Mouse (Mus musculus) adrenal gland, adult (tissue): ENCODE measurements around the gene Barx2.

Experiments used
- DNase-seq, 2 experiments: peaks; one replicate each; pipeline ENCODE4 v3.0.0; 2022 to 2023; ENCODE audit warnings: low spot score in 1 of 2; ENCODE audit not compliant: inconsistent age in 2 of 2

Gene Barx2

DNA sequence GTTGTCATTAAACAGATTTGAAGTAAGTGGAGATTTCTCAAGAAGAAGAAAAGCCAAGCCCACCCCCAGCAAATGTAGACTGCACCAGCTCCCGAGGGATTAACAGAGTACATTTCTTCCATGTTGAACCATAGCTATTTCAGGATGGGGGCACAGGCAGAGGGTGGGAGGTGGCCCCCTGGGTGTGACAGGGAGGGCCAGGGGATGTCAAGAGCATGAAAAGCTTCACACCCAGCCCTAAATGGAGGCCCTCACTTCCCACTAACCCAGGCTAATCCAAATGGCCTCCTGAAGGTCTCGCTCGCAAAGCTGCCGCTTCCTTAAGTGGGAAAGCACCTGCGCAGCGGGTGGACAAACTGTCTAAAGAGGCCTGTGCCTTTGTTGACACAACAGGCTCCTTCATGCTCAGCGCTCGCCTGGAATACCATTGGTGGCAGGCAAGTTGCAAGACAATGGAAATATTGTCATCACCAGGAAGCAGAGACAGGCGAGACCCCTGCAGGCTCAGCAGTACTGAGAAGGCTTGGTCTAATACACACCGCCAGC, 18.4 kb downstream of the Barx2 start:
- DNase-seq = no peak

GRCm38 (mm10) chr9:31888333-31888732, 24.9 kb downstream of the Barx2 start:
- DNase-seq = no peak

GRCm38 (mm10) chr9:31886258-31886657, 27.0 kb downstream of the Barx2 start:
- DNase-seq = no peak

DNA sequence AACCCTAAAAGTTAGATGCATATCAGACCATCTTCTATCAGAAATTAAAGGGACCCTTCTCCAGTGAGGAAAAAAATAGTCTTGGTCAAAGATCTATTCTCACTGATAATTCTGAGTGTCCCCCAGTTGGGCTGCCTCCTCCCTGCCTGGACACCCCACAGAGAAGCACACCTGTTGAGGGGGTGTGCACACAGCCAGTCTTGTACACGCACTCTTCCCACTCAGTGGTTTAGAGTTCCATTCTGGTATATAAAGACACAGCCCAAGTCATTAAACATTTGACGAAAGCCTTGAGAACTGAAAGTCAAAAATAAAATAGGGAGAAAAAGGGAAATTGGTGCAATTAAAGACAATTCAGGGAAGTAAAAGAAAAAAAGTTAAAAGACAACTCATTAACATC, 30.9 kb downstream of the Barx2 start:
- DNase-seq = no peak

GRCm38 (mm10) chr9:31875556-31875955, 37.7 kb downstream of the Barx2 start:
- DNase-seq = no peak

- no peak for DNase-seq
Measured at GRCm38 (mm10) chr9:31874236-31874635, 39.0 kb downstream of the Barx2 start.

GRCm38 (mm10) chr9:31871410-31871809, 41.9 kb downstream of the Barx2 start:
- DNase-seq = no peak

DNA sequence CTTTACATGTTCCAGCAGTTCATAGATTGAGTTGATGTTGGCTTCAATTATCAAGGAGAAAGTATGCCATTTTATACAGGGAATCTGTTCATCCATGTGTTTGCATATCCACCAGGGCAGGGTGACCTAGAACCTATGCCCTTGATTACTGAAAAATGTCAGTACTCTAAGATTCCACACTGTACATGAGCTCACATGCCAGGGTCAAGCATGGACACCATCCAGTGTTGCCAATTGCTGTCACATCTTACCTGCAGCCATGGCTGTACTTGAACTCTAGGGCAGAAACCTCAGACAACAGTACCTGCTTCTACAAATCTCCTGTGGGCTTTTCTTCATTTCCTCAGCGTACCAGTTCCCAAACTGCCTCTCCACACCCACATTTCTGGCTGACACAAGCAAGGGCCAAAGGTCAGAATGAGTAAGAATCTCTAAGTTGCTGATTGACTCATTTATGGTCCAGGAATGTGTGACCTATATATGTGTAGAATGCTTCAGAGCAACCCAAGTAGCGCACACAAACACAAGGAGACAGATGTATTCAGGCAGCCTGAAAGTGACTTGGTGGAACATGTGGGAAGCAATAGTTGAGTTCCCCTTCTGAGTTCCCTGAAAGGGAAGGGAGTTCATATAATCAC, 44.3 kb downstream of the Barx2 start:
- no peak for DNase-seq

GRCm38 (mm10) chr9:31863830-31864229, 49.4 kb downstream of the Barx2 start:
- DNase-seq = no peak

GRCm38 (mm10) chr9:31859446-31859845, 53.8 kb downstream of the Barx2 start:
- DNase-seq = no peak

GRCm38 (mm10) chr9:31858720-31859340, 54.4 kb downstream of the Barx2 start:
- DNase-seq = no peak

DNA sequence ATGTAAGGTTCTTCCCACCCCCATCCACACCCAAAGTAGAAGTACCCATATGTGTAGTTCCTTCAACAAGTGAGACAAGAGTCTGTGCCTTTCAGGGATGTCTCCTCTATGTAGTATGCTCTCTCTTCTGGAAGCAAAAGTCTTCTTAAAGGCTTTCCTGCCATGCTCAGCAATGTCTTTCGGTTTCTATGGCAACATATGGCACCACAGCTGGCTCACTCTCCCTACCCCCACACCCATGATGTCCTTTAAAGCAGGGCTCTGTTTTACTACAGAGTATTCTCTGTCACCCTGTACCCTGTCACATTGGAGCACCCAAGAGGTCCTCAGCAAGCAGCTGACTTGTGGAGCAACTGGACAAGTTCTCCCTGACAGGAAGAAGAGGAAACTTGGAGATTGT, 55.8 kb downstream of the Barx2 start:
- no peak for DNase-seq

DNA sequence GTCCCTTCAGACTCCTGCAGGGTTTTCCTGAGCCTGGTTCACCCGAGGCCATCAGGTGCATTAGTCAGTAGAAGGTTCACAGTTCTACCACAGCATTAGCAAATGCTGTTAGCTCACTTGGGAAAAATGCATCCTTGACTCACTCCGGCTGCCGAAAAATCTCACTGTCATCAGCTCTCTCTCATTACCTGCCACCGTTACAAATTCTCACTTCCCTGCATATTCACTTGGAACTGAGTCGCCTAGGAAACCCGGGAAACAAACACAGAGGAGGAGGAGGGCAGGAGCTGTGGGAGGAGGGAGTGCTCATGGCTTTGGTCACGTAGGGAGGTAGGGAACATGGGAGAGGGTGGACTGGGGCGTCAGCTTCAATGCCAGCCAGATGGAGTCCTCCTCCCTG, 56.8 kb downstream of the Barx2 start:
- no peak for DNase-seq

DNA sequence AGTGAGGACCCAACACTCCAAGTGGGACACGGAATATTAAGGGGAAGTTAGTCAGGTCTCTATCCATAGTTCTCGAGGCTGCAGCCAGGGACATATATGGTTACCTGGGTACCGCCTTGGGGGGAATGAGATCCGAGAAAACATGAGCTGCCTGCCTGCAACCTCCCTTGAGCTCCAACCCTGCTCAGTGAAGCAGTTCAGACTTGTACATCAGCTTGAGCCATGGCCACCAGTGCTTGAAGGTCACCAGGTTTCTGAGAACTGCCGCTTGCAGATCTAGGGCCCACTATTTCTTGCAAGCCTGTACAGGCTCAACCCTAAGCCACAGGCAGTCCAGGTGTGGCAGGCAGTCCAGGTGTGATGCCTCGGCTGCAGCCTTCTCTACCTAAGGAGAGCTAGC, 57.6 kb downstream of the Barx2 start:
- no peak for DNase-seq

DNA sequence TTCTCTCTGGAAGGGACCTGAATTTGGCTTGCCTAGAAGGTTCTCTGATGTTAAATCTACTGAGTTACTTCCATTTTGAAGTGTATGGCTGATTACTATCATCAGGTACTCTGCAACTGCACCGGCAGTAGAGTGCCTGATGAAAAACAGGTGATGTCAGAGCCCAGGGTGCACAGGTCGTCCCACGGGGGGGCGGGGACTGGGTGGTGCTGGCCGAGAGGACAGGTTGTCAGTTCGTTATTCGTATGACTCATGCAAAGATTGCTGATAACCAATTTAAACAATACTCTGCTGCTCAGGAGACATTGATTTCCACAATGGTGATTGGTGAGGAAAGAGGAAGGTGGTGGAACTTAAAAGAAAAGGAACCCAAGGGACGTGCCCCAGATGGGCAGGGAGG, 61.6 kb downstream of the Barx2 start:
- DNase-seq = no peak

DNA sequence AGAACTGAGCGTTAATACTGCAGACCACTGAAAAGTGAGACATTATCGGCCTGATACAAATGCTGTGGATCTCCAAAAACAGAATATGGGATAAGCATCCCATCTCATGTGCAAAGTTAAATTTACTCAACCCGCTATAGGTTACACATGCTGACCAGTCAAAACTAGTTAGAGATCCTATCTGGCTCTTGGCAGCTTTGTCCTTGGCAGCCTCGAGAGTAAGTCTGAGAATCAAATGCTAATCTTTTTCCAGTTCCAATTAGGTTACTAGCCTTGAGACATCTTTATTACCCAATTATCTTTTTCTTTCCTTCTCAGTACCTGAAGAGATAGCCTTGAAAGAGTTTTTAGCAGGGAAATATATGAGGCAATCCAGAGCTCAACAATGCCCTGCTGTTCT, 62.6 kb downstream of the Barx2 start:
- no peak for DNase-seq

DNA sequence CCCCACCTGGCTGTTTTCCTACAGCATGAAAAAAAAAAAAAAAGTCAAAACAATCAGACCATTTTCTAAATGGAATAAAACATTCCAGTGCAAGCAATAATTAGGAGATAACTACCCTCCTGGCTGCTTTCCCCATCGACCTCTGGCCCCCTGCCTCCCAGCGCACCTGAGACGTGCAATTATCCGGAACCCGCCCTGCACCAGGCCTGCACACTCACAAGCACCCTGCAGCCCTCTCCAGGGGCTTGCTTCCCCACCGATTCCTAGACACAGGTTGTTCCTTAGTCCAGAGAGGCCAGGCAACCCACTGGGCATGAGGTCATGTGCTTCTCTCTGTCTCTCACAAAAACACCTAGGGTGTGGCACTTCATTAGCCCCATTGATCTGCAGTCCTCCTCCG, 63.9 kb downstream of the Barx2 start:
- no peak for DNase-seq

- no peak for DNase-seq
Measured at GRCm38 (mm10) chr9:31844614-31845013, 68.6 kb downstream of the Barx2 start.

DNA sequence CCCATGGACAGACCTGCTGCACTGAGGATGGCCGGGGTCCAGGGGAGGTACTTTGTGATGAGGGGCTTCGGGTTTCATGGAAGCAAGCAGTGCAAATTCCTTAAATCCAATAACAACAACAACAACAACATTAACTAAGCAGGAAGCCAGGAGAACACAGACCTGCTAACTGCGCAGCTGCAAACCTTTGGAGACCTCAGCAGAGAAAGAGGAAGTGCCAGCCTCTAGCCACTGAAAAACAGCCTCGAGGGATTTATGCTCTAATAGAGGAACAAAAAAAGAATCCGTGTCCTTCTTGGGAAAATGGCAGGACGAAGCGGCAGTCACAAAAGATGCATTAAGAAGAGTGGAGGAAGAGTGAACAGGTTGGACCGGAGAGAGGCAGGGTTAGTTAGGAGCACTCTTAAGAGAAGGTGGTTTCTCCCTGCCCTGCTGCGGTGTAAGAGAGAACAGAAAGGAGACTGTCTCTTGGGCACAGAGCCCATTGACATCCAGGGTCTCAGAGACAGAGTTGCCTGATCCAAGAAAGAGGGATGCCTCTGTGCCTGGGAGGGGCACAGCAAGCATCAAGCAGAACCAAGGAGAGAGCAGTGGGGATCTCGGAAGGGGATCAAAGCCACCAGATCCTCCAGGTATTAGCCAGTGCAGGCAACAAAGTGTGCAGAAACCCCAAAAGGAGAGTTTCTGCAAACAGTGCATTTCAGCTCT, 72.0 kb downstream of the Barx2 start:
- no peak for DNase-seq

DNA sequence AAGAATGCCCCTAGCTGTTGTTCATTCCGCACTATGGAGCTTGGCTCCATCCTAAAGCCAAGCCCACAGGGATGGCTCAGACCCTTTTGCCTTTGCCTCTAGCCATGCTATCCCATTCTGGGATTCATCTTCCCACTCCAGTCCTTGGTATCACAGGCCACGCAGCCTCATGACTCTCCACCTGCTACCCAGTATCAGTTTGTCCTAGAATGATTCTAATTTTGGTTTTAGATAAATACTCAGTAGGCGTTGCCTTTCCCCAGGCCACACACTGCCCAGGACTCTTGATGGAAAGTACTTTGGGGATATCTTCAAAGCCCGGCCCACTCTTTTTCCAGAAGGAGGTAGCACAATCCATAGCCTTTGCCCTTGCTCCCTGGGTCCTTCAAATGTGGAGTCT, 72.7 kb downstream of the Barx2 start:
- no peak for DNase-seq

DNA sequence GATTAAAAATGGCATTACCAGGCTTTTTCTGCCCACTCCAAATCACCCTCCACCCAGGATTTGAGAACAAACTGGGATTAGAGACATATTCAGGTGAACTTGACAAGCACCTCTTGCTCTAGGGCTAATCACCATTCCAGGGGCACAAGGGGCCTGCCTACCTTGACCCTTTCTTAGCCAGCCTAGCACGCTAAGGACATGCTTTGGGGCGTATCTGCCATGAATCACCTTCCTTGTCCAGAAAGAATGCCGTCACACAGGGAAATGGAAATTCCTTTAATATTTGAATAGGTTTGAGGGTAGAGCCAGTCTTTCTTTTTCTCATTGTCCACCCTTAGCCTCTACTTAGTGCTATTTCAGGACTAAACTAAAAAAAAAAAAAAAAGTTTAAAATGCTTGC, 73.2 kb downstream of the Barx2 start:
- DNase-seq = no peak
